Mouse (Mus musculus) myocyte (in vitro differentiated cells): ENCODE measurements around the gene Fam57a. TPM values are rescaled to one million over a fixed set of nuclear protein-coding genes. Genes with fewer than 3 reads are reported as not detected.
A peak's percentile ranks its signal among the peaks of the same experiment; 100 is the strongest.

Experiments
- H3K27me3 ChIP-seq: one replicate; pipeline ENCODE4 v1.6.1; 2011; ENCODE audit not compliant: control insufficient read depth, insufficient read depth, insufficient read length
- H3K36me3 ChIP-seq: one replicate; pipeline ENCODE4 v1.6.1; 2011; ENCODE audit not compliant: control insufficient read depth, insufficient read depth
- H3K4me2 ChIP-seq: one replicate; pipeline ENCODE4 v1.6.1; 2011; ENCODE audit warnings: low read depth, control low read depth
- H3K4me3 ChIP-seq: one replicate; pipeline ENCODE4 v1.5.1; 2011; ENCODE audit warnings: mild to moderate bottlenecking, control low read depth, moderate library complexity
- H3K79me2 ChIP-seq: one replicate; pipeline ENCODE4 v1.6.1; 2011; ENCODE audit not compliant: control insufficient read depth, insufficient read depth
- H3ac ChIP-seq: one replicate; pipeline ENCODE4 v1.6.1; 2011; ENCODE audit not compliant: control insufficient read depth, insufficient read length
- CEBPB ChIP-seq: IDR thresholded peaks from 2 replicates; pipeline ENCODE4 v1.6.1; 2011; ENCODE audit warnings: mild to moderate bottlenecking, moderate library complexity; ENCODE audit not compliant: poor library complexity, insufficient read depth, severe bottlenecking
- E2F4 ChIP-seq: IDR thresholded peaks from one replicate; pipeline ENCODE4 v1.6.1; 2011; ENCODE audit warnings: mild to moderate bottlenecking, control low read depth, moderate library complexity; ENCODE audit not compliant: insufficient read depth
- MAX ChIP-seq: IDR thresholded peaks from one replicate; pipeline ENCODE4 v1.6.1; 2011; ENCODE audit warnings: low read depth, mild to moderate bottlenecking, control low read depth
- MYOD1 ChIP-seq, 3 experiments: IDR thresholded peaks; one replicate each; pipeline ENCODE4 v1.6.1; 2011; ENCODE audit warnings: control low read depth in 2 of 3, low read depth in 2 of 3, mild to moderate bottlenecking in 2 of 3, moderate library complexity in 1 of 3; ENCODE audit not compliant: insufficient read length in 2 of 3, control insufficient read depth in 1 of 3
- MYOG ChIP-seq, 3 experiments: IDR thresholded peaks; one replicate each; pipeline ENCODE4 v1.6.1; 2011; ENCODE audit warnings: control low read depth in 2 of 3, low read depth in 2 of 3, mild to moderate bottlenecking in 2 of 3; ENCODE audit not compliant: insufficient read length in 2 of 3, control insufficient read depth in 1 of 3, insufficient read depth in 1 of 3
- POLR2A ChIP-seq: IDR thresholded peaks from one replicate; pipeline ENCODE4 v1.6.1; 2011; ENCODE audit warnings: low read depth, mild to moderate bottlenecking, control low read depth, moderate library complexity; ENCODE audit not compliant: insufficient read length
- POLR2AphosphoS2 ChIP-seq: IDR thresholded peaks from one replicate; pipeline ENCODE4 v1.6.1; 2011; ENCODE audit warnings: low read depth, control low read depth; ENCODE audit not compliant: insufficient read length
- REST ChIP-seq: IDR thresholded peaks from one replicate; pipeline ENCODE4 v1.6.1; 2011; ENCODE audit warnings: mild to moderate bottlenecking, control low read depth, moderate library complexity; ENCODE audit not compliant: insufficient read depth, insufficient read length
- SRF ChIP-seq: IDR thresholded peaks from one replicate; pipeline ENCODE4 v1.6.1; 2011; ENCODE audit warnings: low read depth; ENCODE audit not compliant: control insufficient read depth, insufficient read length
- TCF12 ChIP-seq: IDR thresholded peaks from one replicate; pipeline ENCODE4 v1.6.1; 2011; ENCODE audit warnings: mild to moderate bottlenecking, control low read depth; ENCODE audit not compliant: poor library complexity, insufficient read depth, severe bottlenecking
- TCF3 ChIP-seq: IDR thresholded peaks from one replicate; pipeline ENCODE4 v1.6.1; 2011; ENCODE audit warnings: low read depth, control low read depth; ENCODE audit not compliant: insufficient read length
- USF1 ChIP-seq: IDR thresholded peaks from one replicate; pipeline ENCODE4 v1.6.1; 2011; ENCODE audit warnings: low read depth, mild to moderate bottlenecking, control low read depth, moderate library complexity
- polyA plus RNA-seq: library from polyadenylated mRNA; unstranded; fragments of >200 nt; fragmentation: generic; extraction: Trizol; gene quantifications from one replicate; pipeline ENCODE4 v1.2.1, GENCODE M21; 2012; ENCODE audit warnings: missing spikeins

The Fam57a gene
- polyA plus RNA-seq, 1 experiment = 10.0 TPM

DNA sequence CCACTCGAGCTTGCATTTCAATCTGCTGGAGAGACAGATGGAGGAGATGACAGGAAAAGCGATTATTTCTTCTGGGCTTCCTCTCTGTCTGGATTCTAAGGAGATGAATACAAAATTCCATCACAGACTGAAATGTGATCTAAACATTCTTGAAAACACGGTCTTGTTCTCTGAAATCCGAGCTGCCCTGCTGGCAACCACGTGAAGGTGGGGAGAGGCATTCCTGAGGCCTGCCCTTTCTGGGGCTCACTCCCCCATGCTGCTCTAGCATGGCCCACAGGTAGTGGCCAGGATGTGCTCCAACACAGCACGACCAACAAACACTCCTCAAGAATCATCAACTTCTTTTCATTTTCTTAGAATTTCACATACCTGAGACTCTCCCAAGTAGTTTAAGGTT lies 19.2 kb upstream of the Fam57a start:
- H3K4me3 ChIP-seq = no peak overlapping the region
- no peaks in the 10 kb centered on the region for H3K27me3 ChIP-seq
- no peak overlapping the region for H3ac ChIP-seq
- peaks cover 5% of the 10 kb centered on the region for H3K36me3 ChIP-seq
- H3K79me2 ChIP-seq = no peaks in the 10 kb centered on the region
- TF ChIP-seq USF1 (peak; percentile 36), MYOD1 (IDR thresholded peaks at IDR 0.05; ENCODE audit: control insufficient read depth in 1 of 3, insufficient read length in 2 of 3, low read depth in 2 of 3) (no peak)
- H3K4me2 ChIP-seq = peak overlapping the region; percentile 20

- no peak for TF ChIP-seq CEBPB
- no peak for TF ChIP-seq TCF12
- no peak for TF ChIP-seq MYOG (IDR thresholded peaks at IDR 0.05; ENCODE audit: control insufficient read depth in 1 of 3, insufficient read depth in 1 of 3, insufficient read length in 2 of 3, low read depth in 2 of 3)
- TF ChIP-seq USF1 = no peak
- no peak for TF ChIP-seq SRF
- no peak for TF ChIP-seq MYOD1 (IDR thresholded peaks at IDR 0.05; ENCODE audit: control insufficient read depth in 1 of 3, insufficient read length in 2 of 3, low read depth in 2 of 3)
- TF ChIP-seq MAX = no peak
- TF ChIP-seq POLR2AphosphoS2 = no peak
- TF ChIP-seq POLR2A = no peak
- no peak for TF ChIP-seq TCF3
- no peak for TF ChIP-seq E2F4
- no peak for TF ChIP-seq REST
- Histone ChIP-seq H3K36me3 (peaks cover 5% of the 10 kb centered on the region), H3ac (no peak overlapping the region), H3K4me3 (no peak overlapping the region), H3K27me3 (no peaks in the 10 kb centered on the region), H3K4me2 (no peak overlapping the region), H3K79me2 (no peaks in the 10 kb centered on the region)
Observed at GRCm38 (mm10) chr11:76166657-76167056, 12.8 kb upstream of the Fam57a start.

DNA sequence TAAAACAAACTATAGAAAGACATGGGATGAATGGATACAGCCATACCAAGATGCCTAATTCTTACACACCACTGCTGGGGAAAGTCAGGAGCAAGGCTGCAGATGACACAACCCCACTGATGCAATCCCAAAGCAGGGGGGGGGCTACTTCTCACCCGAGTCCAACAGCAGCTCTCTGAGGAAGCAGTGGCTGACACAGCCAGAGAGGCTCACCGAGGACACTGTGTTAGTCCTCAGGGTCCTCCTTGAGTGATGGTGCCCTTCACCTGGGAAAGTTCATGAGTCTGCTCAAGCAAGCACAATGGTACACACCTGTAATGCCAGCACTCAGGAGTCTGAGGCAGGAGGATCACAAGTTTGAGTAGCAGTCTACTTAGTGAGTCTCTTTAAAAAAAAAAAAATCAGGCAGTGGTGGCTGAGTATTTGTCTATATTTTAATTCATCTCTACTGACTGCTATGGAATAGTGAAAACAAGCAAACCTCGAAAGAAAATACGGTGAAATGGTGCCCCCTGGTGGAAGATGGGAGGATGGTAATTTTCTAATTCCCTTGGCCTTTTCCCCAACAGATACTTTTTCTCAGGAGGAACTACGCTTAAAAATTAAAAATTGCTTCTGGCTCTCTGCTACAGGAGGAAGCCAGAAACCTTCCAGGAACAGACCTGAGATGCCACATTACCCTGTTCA lies 12.2 kb upstream of the Fam57a start:
- Histone ChIP-seq H3K4me3 (no peak overlapping the region), H3K36me3 (peaks cover 5% of the 10 kb centered on the region), H3ac (no peak overlapping the region), H3K27me3 (no peaks in the 10 kb centered on the region), H3K79me2 (no peaks in the 10 kb centered on the region), H3K4me2 (no peak overlapping the region)
- TF ChIP-seq POLR2A (no peak), TCF12 (no peak), CEBPB (no peak), REST (no peak), E2F4 (no peak), MYOG (IDR thresholded peaks at IDR 0.05; ENCODE audit: control insufficient read depth in 1 of 3, insufficient read depth in 1 of 3, insufficient read length in 2 of 3, low read depth in 2 of 3) (no peak), MYOD1 (IDR thresholded peaks at IDR 0.05; ENCODE audit: control insufficient read depth in 1 of 3, insufficient read length in 2 of 3, low read depth in 2 of 3) (no peak)

- TF ChIP-seq TCF12 (no peak), MYOG (IDR thresholded peaks at IDR 0.05; ENCODE audit: control insufficient read depth in 1 of 3, insufficient read depth in 1 of 3, insufficient read length in 2 of 3, low read depth in 2 of 3) (no peak), MYOD1 (IDR thresholded peaks at IDR 0.05; ENCODE audit: control insufficient read depth in 1 of 3, insufficient read length in 2 of 3, low read depth in 2 of 3) (no peak), REST (no peak), MAX (no peak), TCF3 (no peak), USF1 (no peak), POLR2AphosphoS2 (no peak), POLR2A (no peak), E2F4 (no peak), SRF (no peak), CEBPB (no peak)
- Histone ChIP-seq H3K27me3 (no peaks in the 10 kb centered on the region), H3K79me2 (no peaks in the 10 kb centered on the region), H3K4me2 (no peak overlapping the region), H3ac (no peak overlapping the region), H3K36me3 (peaks cover 10% of the 10 kb centered on the region), H3K4me3 (no peak overlapping the region)
Observed at GRCm38 (mm10) chr11:76168976-76169375, 10.5 kb upstream of the Fam57a start.

DNA sequence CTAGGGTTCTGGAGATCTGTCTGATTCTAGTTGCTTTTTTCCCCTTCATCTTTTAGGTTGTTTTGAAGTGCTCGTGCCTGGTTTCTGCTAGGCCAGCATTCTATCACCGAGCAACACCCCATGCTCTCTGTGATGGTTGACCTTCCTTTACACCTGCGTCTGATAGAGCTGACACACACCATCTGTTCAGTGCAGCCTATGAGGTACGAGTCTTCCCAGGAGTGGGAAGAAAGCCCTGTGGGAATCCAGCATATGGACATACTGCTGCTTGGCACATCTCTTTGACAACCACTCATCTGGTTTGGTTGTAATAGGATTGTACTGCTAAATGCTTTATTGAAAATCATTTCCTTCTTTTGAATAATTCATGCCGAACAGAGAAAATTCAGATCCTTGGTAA lies 9.3 kb upstream of the Fam57a start:
- Histone ChIP-seq H3K4me3 (no peak overlapping the region), H3ac (no peak overlapping the region), H3K27me3 (no peaks in the 10 kb centered on the region), H3K36me3 (peaks cover 10% of the 10 kb centered on the region), H3K79me2 (no peaks in the 10 kb centered on the region), H3K4me2 (no peak overlapping the region)
- TF ChIP-seq POLR2A (no peak), CEBPB (no peak), TCF3 (no peak), POLR2AphosphoS2 (no peak), SRF (no peak), MAX (no peak), E2F4 (no peak), TCF12 (no peak)
